Mouse (Mus musculus) MEL (cell line): ENCODE results near the gene Tor4a. TPM values are rescaled to one million over a fixed set of nuclear protein-coding genes. Genes with fewer than 3 reads are reported as not detected.

Experiments used
- DNase-seq: peaks from one replicate; pipeline ENCODE4 v3.0.0; 2011; ENCODE audit warnings: low read depth, low spot score
- H3K27ac ChIP-seq: 2 replicates; pipeline ENCODE4 v1.5.1; 2012; ENCODE audit warnings: low read depth, mild to moderate bottlenecking, control low read depth, low read length, moderate library complexity; ENCODE audit not compliant: control insufficient read depth
- H3K27me3 ChIP-seq, 2 experiments: fragments of 150-350 bp in 1 of 2; sonication (generic) in 1 of 2; 2 replicates each; pipeline ENCODE4 v1.6.1; 2012; ENCODE audit warnings: low read length in 2 of 2, mild to moderate bottlenecking in 2 of 2, improper control_type of control experiment in 1 of 2, moderate library complexity in 1 of 2; ENCODE audit not compliant: insufficient read depth in 2 of 2, control insufficient read depth in 1 of 2
- H3K36me3 ChIP-seq, 2 experiments: 2 replicates each; pipeline ENCODE4 v1.6.1; 2012 to 2014; ENCODE audit warnings: low read length in 2 of 2, improper control_type of control experiment in 1 of 2, inconsistent platforms in 1 of 2, mild to moderate bottlenecking in 1 of 2; ENCODE audit not compliant: insufficient read depth in 2 of 2, control insufficient read depth in 1 of 2
- H3K4me1 ChIP-seq, 2 experiments: fragments of 150-350 bp in 1 of 2; sonication (generic) in 1 of 2; 2 replicates each; pipeline ENCODE4 v1.6.1; 2012; ENCODE audit warnings: low read length in 2 of 2, improper control_type of control experiment in 1 of 2, mild to moderate bottlenecking in 1 of 2; ENCODE audit not compliant: insufficient read depth in 2 of 2, control insufficient read depth in 1 of 2
- H3K4me3 ChIP-seq, 2 experiments: fragments of 150-350 bp in 1 of 2; sonication (generic) in 1 of 2; 2 replicates each; pipeline ENCODE4 v1.5.1; 2012; ENCODE audit warnings: low read depth in 2 of 2, low read length in 2 of 2, mild to moderate bottlenecking in 2 of 2, moderate library complexity in 2 of 2, control low read depth in 1 of 2, improper control_type of control experiment in 1 of 2; ENCODE audit not compliant: control insufficient read depth in 1 of 2, insufficient read depth in 1 of 2
- H3K79me2 ChIP-seq: 2 replicates; pipeline ENCODE4 v1.6.1; 2012; ENCODE audit warnings: mild to moderate bottlenecking, low read length, moderate library complexity; ENCODE audit not compliant: control insufficient read depth, poor library complexity, insufficient read depth
- H3K9ac ChIP-seq: 2 replicates; pipeline ENCODE4 v1.6.1; 2012; ENCODE audit warnings: low read depth, mild to moderate bottlenecking, control low read depth, low read length, moderate library complexity; ENCODE audit not compliant: control insufficient read depth, poor library complexity, severe bottlenecking
- H3K9me3 ChIP-seq: fragments of 150-350 bp; sonication (generic); replicated peaks from 2 replicates; pipeline ENCODE4 v1.6.1; 2012; ENCODE audit warnings: mild to moderate bottlenecking, low read length, improper control_type of control experiment, moderate library complexity; ENCODE audit not compliant: insufficient read depth
- BHLHE40 ChIP-seq: IDR thresholded peaks from 2 replicates; pipeline ENCODE4 v1.6.1; 2012; ENCODE audit warnings: low read depth, mild to moderate bottlenecking, inconsistent platforms, low read length, improper control_type of control experiment, borderline replicate concordance
- CHD1 ChIP-seq: IDR thresholded peaks from 2 replicates; pipeline ENCODE4 v1.6.1; 2012; ENCODE audit warnings: low read depth, mild to moderate bottlenecking, inconsistent platforms, low read length, improper control_type of control experiment
- CHD2 ChIP-seq: IDR thresholded peaks from 2 replicates; pipeline ENCODE4 v1.6.1; 2011; ENCODE audit warnings: low read length, improper control_type of control experiment
- E2F4 ChIP-seq: IDR thresholded peaks from 2 replicates; pipeline ENCODE4 v1.6.1; 2011; ENCODE audit warnings: low read depth, low read length, improper control_type of control experiment, borderline replicate concordance
- ELF1 ChIP-seq: IDR thresholded peaks from 2 replicates; pipeline ENCODE4 v1.6.1; 2014; ENCODE audit warnings: low read depth, mild to moderate bottlenecking, inconsistent platforms, low read length, improper control_type of control experiment, moderate library complexity
- EP300 ChIP-seq, 2 experiments: IDR thresholded peaks; 2 replicates each; pipeline ENCODE4 v1.6.1; 2011; ENCODE audit warnings: improper control_type of control experiment in 2 of 2, low read length in 2 of 2, low read depth in 1 of 2, mild to moderate bottlenecking in 1 of 2
- ETS1 ChIP-seq: IDR thresholded peaks from 2 replicates; pipeline ENCODE4 v1.6.1; 2012; ENCODE audit warnings: low read depth, mild to moderate bottlenecking, inconsistent platforms, low read length, improper control_type of control experiment, moderate library complexity
- GABPA ChIP-seq: IDR thresholded peaks from 2 replicates; pipeline ENCODE4 v1.6.1; 2012; ENCODE audit warnings: low read depth, mild to moderate bottlenecking, inconsistent platforms, low read length, improper control_type of control experiment, moderate library complexity
- GATA1 ChIP-seq: IDR thresholded peaks from 2 replicates; pipeline ENCODE4 v1.6.1; 2011; ENCODE audit warnings: low read depth, low read length, improper control_type of control experiment
- HCFC1 ChIP-seq: IDR thresholded peaks from 2 replicates; pipeline ENCODE4 v1.6.1; 2012; ENCODE audit warnings: low read depth, mild to moderate bottlenecking, inconsistent platforms, low read length, improper control_type of control experiment, moderate library complexity
- JUND ChIP-seq: IDR thresholded peaks from 2 replicates; pipeline ENCODE4 v1.6.1; 2011; ENCODE audit warnings: low read depth, mild to moderate bottlenecking, improper control_type of control experiment, low read length
- KAT2A ChIP-seq: conservative IDR thresholded peaks from 2 replicates; pipeline ENCODE4 v1.6.1; 2012; ENCODE audit warnings: low read depth, low read length, improper control_type of control experiment, inconsistent platforms
- MAFK ChIP-seq: IDR thresholded peaks from 2 replicates; pipeline ENCODE4 v1.6.1; 2011; ENCODE audit warnings: low read depth, mild to moderate bottlenecking, low read length, improper control_type of control experiment, borderline replicate concordance
- MAX ChIP-seq: IDR thresholded peaks from 2 replicates; pipeline ENCODE4 v1.6.1; 2011; ENCODE audit warnings: low read length, improper control_type of control experiment
- MAZ ChIP-seq: IDR thresholded peaks from 2 replicates; pipeline ENCODE4 v1.6.1; 2012; ENCODE audit warnings: low read depth, mild to moderate bottlenecking, inconsistent platforms, low read length, improper control_type of control experiment
- MEF2A ChIP-seq: IDR thresholded peaks from 2 replicates; pipeline ENCODE4 v1.6.1; 2014; ENCODE audit warnings: low read depth, mild to moderate bottlenecking, inconsistent platforms, low read length, improper control_type of control experiment; ENCODE audit not compliant: poor library complexity, insufficient replicate concordance, severe bottlenecking; ENCODE audit errors: extremely low read depth
- MXI1 ChIP-seq: IDR thresholded peaks from 2 replicates; pipeline ENCODE4 v1.6.1; 2011; ENCODE audit warnings: mild to moderate bottlenecking, low read depth, low read length, improper control_type of control experiment
- MYB ChIP-seq: IDR thresholded peaks from 2 replicates; pipeline ENCODE4 v1.6.1; 2011; ENCODE audit warnings: mild to moderate bottlenecking, low read depth, low read length, improper control_type of control experiment
- MYC ChIP-seq: IDR thresholded peaks from 2 replicates; pipeline ENCODE4 v1.6.1; 2011; ENCODE audit warnings: low read depth, mild to moderate bottlenecking, low read length, improper control_type of control experiment, moderate library complexity
- NELFE ChIP-seq: IDR thresholded peaks from 2 replicates; pipeline ENCODE4 v1.6.1; 2011; ENCODE audit warnings: low read depth, low read length, improper control_type of control experiment
- NRF1 ChIP-seq: IDR thresholded peaks from 2 replicates; pipeline ENCODE4 v1.6.1; 2014; ENCODE audit warnings: low read depth, mild to moderate bottlenecking, inconsistent platforms, low read length, improper control_type of control experiment, moderate library complexity; ENCODE audit not compliant: poor library complexity, insufficient read depth, severe bottlenecking
- POLR2A ChIP-seq, 2 experiments: IDR thresholded peaks; 2 replicates each; pipeline ENCODE4 v1.6.1; 2011 to 2012; ENCODE audit warnings: low read length in 2 of 2, mild to moderate bottlenecking in 2 of 2, control low read depth in 1 of 2, improper control_type of control experiment in 1 of 2, low read depth in 1 of 2, moderate library complexity in 1 of 2; ENCODE audit not compliant: control insufficient read depth in 1 of 2, insufficient read depth in 1 of 2, poor library complexity in 1 of 2
- POLR2AphosphoS2 ChIP-seq: IDR thresholded peaks from 2 replicates; pipeline ENCODE4 v1.6.1; 2011; ENCODE audit warnings: low read length, improper control_type of control experiment
- POLR2AphosphoS5 ChIP-seq: IDR thresholded peaks from 2 replicates; pipeline ENCODE4 v1.6.1; 2012; ENCODE audit warnings: low read depth, borderline replicate concordance, mild to moderate bottlenecking, inconsistent platforms, low read length, moderate library complexity, mixed read lengths
- RAD21 ChIP-seq: IDR thresholded peaks from 2 replicates; pipeline ENCODE4 v1.6.1; 2011; ENCODE audit warnings: mild to moderate bottlenecking, low read depth, low read length, improper control_type of control experiment
- RCOR1 ChIP-seq: IDR thresholded peaks from 2 replicates; pipeline ENCODE4 v1.6.1; 2012; ENCODE audit warnings: low read depth, mild to moderate bottlenecking, inconsistent platforms, low read length, improper control_type of control experiment
- SIN3A ChIP-seq: IDR thresholded peaks from 2 replicates; pipeline ENCODE4 v1.6.1; 2012; ENCODE audit warnings: low read length, improper control_type of control experiment, inconsistent platforms
- SMC3 ChIP-seq: IDR thresholded peaks from 2 replicates; pipeline ENCODE4 v1.6.1; 2011; ENCODE audit warnings: low read depth, low read length, improper control_type of control experiment
- TAL1 ChIP-seq: IDR thresholded peaks from 2 replicates; pipeline ENCODE4 v1.6.1; 2012; ENCODE audit warnings: mild to moderate bottlenecking, inconsistent platforms, low read length, moderate library complexity, mixed read lengths
- TBP ChIP-seq: IDR thresholded peaks from 2 replicates; pipeline ENCODE4 v1.8.0; 2011; ENCODE audit warnings: low read depth, low read length, improper control_type of control experiment
- TCF12 ChIP-seq: IDR thresholded peaks from 2 replicates; pipeline ENCODE4 v1.6.1; 2014; ENCODE audit warnings: low read depth, mild to moderate bottlenecking, inconsistent platforms, low read length, improper control_type of control experiment, moderate library complexity
- USF1 ChIP-seq: IDR thresholded peaks from 2 replicates; pipeline ENCODE4 v1.6.1; 2014; ENCODE audit warnings: low read depth, mild to moderate bottlenecking, inconsistent platforms, low read length, improper control_type of control experiment, moderate library complexity
- USF2 ChIP-seq, 2 experiments: IDR thresholded peaks; 2 replicates each; pipeline ENCODE4 v1.6.1; 2011 to 2012; ENCODE audit warnings: improper control_type of control experiment in 2 of 2, low read length in 2 of 2, borderline replicate concordance in 1 of 2, inconsistent platforms in 1 of 2, low read depth in 1 of 2, mild to moderate bottlenecking in 1 of 2; ENCODE audit not compliant: insufficient read depth in 1 of 2
- ZC3H11A ChIP-seq: IDR thresholded peaks from 2 replicates; pipeline ENCODE4 v1.6.1; 2012; ENCODE audit warnings: low read depth, mild to moderate bottlenecking, inconsistent platforms, low read length, improper control_type of control experiment
- ZKSCAN1 ChIP-seq: IDR thresholded peaks from 2 replicates; pipeline ENCODE4 v1.6.1; 2012; ENCODE audit warnings: low read depth, mild to moderate bottlenecking, inconsistent platforms, low read length, improper control_type of control experiment, moderate library complexity
- ZMIZ1 ChIP-seq: IDR thresholded peaks from 2 replicates; pipeline ENCODE4 v1.6.1; 2012; ENCODE audit warnings: low read depth, mild to moderate bottlenecking, inconsistent platforms, low read length, improper control_type of control experiment, moderate library complexity
- ZNF384 ChIP-seq: IDR thresholded peaks from 2 replicates; pipeline ENCODE4 v1.6.1; 2012; ENCODE audit warnings: low read depth, mild to moderate bottlenecking, inconsistent platforms, low read length, improper control_type of control experiment
- polyA plus RNA-seq, 2 experiments: library from polyadenylated mRNA; stranded (reverse) in 1 of 2; unstranded in 1 of 2; fragments of >175 nt in 1 of 2; fragments of >200 nt in 1 of 2; gene quantifications; 2 replicates each; pipeline versions ENCODE4 v1.2.1 to v1.2.4; 2012; ENCODE audit warnings: low replicate concordance in 2 of 2, low read depth in 1 of 2; ENCODE audit not compliant: insufficient read length in 2 of 2, insufficient read depth in 1 of 2, missing spikeins in 1 of 2
- total RNA-seq: library from RNA; depleted of rRNA; stranded (reverse); fragments of 300-350 nt; gene quantifications from 2 replicates; pipeline ENCODE4 v1.2.3, GENCODE M21; 2012

Tor4a gene
- total and polyA plus RNA-seq, 3 experiments: 9.1 to 13.7 TPM; not detected in 1

- Histone ChIP-seq H3K4me3 (peak overlapping the region; percentile 57 to 72), H3K9ac (peak overlapping the region; percentile 87), H3K27me3 (no peaks in the 10 kb centered on the region), H3K9me3 (no peaks in the 10 kb centered on the region), H3K79me2 (peaks cover 21% of the 10 kb centered on the region), H3K36me3 (peaks cover 0 to 17% of the 10 kb centered on the region in 2 experiments; a peak in 2 of 4 replicates), H3K27ac (peak overlapping the region; percentile 96), H3K4me1 (peaks cover 6 to 32% of the 10 kb centered on the region in 2 experiments)
- peak; percentile 96 for DNase-seq
- TF ChIP-seq MEF2A (no peak), MYC (peak; percentile 84), SIN3A (peak; percentile 95), TCF12 (no peak), MAFK (no peak), KAT2A (no peak), MYB (no peak), ETS1 (0 out of 2 replicates have a peak, but pooled peaks have one; percentile 24), GABPA (no peak), E2F4 (no peak), CHD2 (no peak), GATA1 (peak; percentile 59), ZKSCAN1 (no peak), HCFC1 (peak; percentile 57), CHD1 (no peak), MAZ (no peak), POLR2A (IDR thresholded peaks at IDR 0.05; ENCODE audit: control insufficient read depth in 1 of 2, insufficient read depth in 1 of 2, low read depth in 1 of 2, low read length in 2 of 2, poor library complexity in 1 of 2) (peak; percentile 4 to 23; a peak in 2 of 4 replicates), NRF1 (no peak), SMC3 (peak; percentile 87), POLR2AphosphoS2 (peak; percentile 60; the same call in 1 of the 2 replicates), RCOR1 (peak; percentile 67; the same call in 1 of the 2 replicates), TBP (peak; percentile 45; the same call in 1 of the 2 replicates), RAD21 (peak; percentile 94), BHLHE40 (no peak; the same call in 1 of the 2 replicates), NELFE (no peak), ZNF384 (no peak), USF1 (no peak), TAL1 (no peak), EP300 (IDR thresholded peaks at IDR 0.05; ENCODE audit: low read depth in 1 of 2, low read length in 2 of 2) (peak; percentile 56 to 79), MXI1 (peak; percentile 78), ZMIZ1 (0 out of 2 replicates have a peak, but pooled peaks have one; percentile 8), USF2 (IDR thresholded peaks at IDR 0.05; ENCODE audit: borderline replicate concordance in 1 of 2, insufficient read depth in 1 of 2, low read depth in 1 of 2, low read length in 2 of 2) (no peak), ZC3H11A (peak; percentile 69), POLR2AphosphoS5 (no peak), ELF1 (peak; percentile 58; the same call in 1 of the 2 replicates), MAX (peak; percentile 74; the same call in 1 of the 2 replicates), JUND (0 out of 2 replicates have a peak, but pooled peaks have one; percentile 33)
These were observed 3.3 kb downstream of the Tor4a start for GRCm38 (mm10) chr2:25193330-25193770.
